Mouse (Mus musculus) right cerebral cortex, adult 2 months (tissue): Measurements from ENCODE around the gene Gpr180.
"Not testable (repeated sequence)": the region's sequence is repeated elsewhere in the genome, so short reads cannot be mapped to it uniquely, and the experiment has no call there.

Experiments used
- DNase-seq, 2 experiments: peaks; one replicate each; pipeline ENCODE4 v3.0.0; 2021 to 2022; ENCODE audit warnings: low spot score in 2 of 2

Gpr180 gene

GRCm38 (mm10) chr14:118151651-118152293, 14.8 kb downstream of the Gpr180 start:
- DNase-seq: peak in 1 of 2 experiments; percentile 42

GRCm38 (mm10) chr14:118152294-118152651, 15.3 kb downstream of the Gpr180 start:
- no peak for DNase-seq

GRCm38 (mm10) chr14:118156056-118156455, 19.1 kb downstream of the Gpr180 start:
- not testable (repeated sequence) for DNase-seq

DNA sequence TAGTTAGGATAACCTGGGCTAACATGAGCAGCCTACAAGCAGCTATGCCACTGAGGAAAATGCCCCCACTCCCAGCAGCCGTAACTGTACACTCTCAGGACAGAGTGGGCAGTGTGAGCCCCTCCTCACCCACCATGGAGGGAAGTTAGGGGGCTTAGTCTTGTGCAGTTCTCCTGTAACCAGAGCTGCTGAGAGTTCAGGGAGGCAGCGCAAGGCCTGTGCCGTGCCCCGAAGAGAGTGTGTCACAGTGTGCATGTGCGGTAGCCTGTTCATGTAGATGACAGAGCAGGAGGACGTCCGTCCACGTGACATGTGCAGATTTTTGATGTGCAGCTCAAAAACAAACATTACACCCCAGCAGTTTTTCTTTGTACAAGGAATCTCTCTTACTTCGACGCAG, 19.8 kb downstream of the Gpr180 start:
- no peak for DNase-seq

DNA sequence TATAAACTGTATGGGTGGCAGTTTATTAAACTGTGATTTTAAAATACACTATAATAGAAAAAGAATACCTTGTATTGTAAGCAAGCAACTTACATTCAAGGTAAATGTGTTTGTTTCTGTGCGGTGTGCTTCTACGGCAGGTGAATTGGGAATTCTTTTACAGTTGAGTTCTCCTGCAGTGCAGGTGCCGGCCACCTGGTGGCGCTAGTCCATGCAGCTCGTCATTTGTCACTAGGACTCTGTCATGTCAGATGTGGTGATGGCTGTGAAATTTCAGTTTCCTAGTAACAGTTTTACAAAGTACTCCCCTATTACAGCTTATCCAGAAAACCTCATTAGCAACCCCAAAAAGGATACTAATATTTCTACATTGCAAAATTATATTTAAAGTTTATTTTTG, 20.2 kb downstream of the Gpr180 start:
- DNase-seq: peak; percentile 66 to 71

GRCm38 (mm10) chr14:118161751-118162150, 24.8 kb downstream of the Gpr180 start:
- no peak for DNase-seq

GRCm38 (mm10) chr14:118162640-118163039, 25.7 kb downstream of the Gpr180 start:
- peak; percentile 31 to 40 for DNase-seq

GRCm38 (mm10) chr14:118168776-118169175, 31.8 kb downstream of the Gpr180 start:
- DNase-seq: no peak

DNA sequence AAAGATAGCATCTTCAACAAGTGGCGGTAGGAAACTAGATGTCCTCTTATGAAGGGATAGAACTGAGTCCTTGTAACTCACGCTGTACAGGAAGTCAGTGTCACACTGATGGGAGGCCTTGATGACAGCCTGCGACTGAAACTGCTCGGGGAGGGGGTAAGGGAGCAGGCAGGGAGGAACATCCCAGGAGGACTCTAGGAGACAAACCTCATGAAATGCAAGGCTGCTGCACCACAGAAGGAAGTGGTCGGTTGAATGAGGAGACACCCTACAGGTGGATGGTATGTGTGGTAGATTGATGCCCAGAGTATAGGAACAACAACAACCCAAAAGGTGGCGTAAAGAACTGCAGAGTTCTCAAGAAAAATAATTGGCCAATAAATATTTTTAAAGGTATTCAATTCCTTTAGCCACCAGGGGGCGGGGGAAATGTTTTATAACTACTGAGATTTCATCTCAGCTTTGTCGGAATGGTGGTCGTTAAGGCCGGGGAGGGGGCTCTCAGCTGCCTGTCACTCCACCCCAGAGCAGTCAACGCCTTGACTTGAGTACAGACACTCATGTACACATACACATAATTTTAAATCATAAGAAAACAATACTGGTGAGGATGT, 36.7 kb downstream of the Gpr180 start:
- no peak for DNase-seq

DNA sequence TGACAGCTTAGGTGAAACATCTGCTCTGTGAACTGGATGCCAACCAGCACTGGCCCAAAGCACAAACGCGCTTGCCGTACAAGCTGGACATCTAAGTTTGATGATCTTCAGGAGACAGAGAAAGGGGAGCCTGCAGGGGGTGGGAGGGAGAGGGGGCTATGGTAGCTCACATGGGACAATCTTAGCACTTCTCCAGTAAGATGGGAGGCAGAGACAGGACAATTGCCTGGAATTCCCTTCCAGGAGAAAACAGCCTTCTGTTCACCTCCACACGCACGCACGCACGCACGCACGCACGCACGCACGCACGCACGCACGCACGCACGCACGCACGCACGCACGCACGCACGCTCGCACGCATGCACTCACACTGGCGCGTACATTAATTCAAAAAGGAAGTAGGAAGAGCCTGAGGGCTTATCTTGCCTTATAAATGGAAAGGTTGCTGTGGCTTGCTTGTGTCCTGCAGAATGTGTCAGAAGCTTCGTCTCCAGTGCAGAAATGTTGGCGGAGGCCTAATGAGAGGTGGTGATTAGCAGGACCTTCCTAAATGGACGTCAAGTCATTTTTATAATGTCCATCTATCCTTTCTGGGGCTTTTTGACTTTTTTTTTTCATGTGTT, 38.2 kb downstream of the Gpr180 start:
- DNase-seq: no peak

DNA sequence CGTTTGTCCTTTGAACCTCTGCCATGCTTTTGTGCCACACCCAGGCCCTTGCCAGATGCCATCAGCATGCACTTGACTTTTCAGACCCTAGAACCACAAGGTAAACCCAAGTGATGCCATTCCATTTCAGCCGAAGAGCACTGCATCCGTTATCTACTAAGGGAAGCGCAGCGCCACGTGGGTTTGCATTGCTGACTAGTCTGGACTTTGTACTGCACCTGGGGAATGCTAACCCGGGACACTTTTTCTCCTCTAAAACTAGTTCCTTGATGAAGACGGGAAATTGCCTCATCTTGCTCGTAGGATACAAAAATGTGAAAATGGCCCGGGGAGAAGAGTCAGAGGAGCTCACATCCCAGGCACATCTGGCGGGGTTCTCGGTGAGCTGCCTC, 38.7 kb downstream of the Gpr180 start:
- no peak for DNase-seq

GRCm38 (mm10) chr14:118179251-118179650, 42.3 kb downstream of the Gpr180 start:
- DNase-seq: no peak

DNA sequence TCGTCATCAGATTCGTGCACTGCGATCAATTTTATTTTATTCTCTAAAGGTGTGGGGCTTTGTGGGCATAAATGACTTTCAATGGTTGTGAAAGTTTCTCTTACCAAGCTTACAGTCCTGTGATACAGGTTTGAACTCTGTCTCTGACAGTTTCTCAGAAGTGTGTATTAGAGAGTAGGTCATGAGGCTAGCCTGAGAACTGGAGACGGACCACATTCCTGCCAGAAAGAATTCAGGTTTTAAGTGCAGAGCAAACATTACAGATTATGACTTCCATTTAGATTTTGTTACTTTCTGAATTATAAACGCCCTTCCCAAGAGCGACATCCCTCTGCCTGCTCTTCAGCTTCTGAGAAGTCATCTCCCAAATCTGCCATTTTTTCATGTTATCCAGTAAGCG, 42.7 kb downstream of the Gpr180 start:
- DNase-seq: no peak

DNA sequence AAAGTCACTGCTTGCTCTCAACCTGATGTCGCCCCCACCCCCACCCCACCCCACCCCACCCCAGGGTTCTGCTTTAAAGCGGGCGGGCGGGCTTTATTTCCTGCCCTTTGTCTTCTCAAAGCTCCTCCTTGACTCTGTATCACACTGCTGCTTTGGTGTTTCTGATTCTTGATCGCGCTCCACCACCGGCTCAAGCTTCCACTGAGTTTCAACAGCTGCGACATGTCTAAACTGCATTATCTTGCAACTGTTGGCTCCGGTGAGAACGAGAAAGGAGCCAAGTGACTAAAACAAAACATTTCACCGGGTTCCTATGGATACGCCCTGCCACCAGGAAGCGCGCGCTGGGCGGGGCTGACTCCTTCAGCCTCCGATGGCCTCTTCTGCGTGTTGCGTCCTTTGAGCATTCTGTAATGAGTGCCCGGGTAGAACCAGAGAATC, 43.2 kb downstream of the Gpr180 start:
- DNase-seq: peak; percentile 44 to 48

DNA sequence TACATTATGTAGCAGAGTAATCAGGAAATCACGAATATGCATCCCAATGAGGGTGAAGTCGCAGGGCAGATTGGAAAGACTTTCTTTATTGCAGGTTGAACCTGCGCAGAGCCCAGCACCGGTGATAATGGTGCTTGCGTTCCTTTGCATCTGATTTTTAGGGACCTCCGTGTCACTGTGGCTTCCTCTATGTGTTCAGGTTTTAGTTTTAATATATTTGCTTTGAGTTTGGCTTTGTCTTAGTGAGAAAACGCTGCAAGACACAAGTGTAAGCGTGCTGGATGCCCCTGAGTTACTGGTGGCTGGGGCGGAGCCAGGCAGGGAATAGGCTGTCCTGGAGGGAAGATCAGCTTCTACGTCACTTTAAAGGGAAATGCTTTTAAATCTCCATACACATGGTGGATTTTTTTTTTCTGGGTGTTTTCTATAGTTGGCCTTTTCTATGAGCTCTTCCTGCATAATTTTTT, 43.8 kb downstream of the Gpr180 start:
- peak; percentile 36 to 47 for DNase-seq

DNA sequence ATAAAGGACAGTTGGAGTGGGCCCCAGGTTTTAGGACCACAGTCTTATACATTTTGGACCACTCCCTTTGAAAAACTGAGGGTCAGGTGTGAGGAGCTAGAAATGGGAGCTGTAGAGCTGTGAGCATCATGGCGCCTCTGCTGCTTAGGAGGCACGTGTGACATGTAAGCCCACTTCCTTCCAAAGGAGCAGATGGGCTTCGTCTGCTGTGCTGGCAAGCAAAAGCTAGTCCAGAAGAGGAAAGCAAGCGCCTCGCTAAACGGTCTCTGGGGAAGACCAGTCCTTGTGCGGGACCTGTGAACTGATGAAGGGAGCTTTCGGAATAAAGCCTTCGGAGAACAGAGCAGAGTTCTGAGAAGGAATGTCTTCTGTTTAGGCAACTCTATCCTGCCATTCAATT, 54.5 kb downstream of the Gpr180 start:
- no peak for DNase-seq

- DNase-seq: no peak
These were observed 56.2 kb downstream of the Gpr180 start for GRCm38 (mm10) chr14:118193001-118193628.

- DNase-seq: no peak
These were observed 56.7 kb downstream of the Gpr180 start for GRCm38 (mm10) chr14:118193663-118194062.

- peak in 1 of 2 experiments; percentile 2 for DNase-seq
These were observed 57.4 kb downstream of the Gpr180 start for GRCm38 (mm10) chr14:118194219-118194914.

- no peak for DNase-seq
These were observed 60.1 kb downstream of the Gpr180 start for GRCm38 (mm10) chr14:118197063-118197462.

DNA sequence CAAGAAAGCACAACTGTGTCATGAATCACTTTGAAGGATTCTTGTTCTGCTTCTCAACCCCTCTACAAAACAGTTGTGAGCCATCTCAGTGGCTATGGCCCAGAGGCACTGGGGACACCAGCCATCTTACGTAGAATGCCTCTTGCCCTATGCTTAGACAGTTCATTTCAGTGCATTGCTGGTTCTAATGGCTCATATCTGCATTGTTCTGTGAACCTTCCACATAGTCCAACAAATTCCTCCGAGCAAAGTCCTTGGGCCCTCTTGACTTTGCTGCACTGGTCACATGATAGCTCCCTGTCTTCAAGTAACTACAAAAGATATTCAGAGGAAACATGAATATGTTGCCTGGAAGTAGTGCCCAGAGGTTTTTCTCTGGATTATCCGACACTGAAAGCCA, 63.8 kb downstream of the Gpr180 start:
- DNase-seq: no peak

GRCm38 (mm10) chr14:118202006-118202405, 65.0 kb downstream of the Gpr180 start:
- DNase-seq: no peak
